Mouse (Mus musculus): ENCODE measurements at regions not wholly inside any gene's neighbourhood (a gene's known extent, or its start where the extent isn't known, plus 50 kb on each side); places are given as distances from the start of the nearest gene placed in this dataset.
"Not testable (repeated sequence)": the region's sequence is repeated elsewhere in the genome, so short reads cannot be mapped to it uniquely, and the experiment has no call there.

DNA sequence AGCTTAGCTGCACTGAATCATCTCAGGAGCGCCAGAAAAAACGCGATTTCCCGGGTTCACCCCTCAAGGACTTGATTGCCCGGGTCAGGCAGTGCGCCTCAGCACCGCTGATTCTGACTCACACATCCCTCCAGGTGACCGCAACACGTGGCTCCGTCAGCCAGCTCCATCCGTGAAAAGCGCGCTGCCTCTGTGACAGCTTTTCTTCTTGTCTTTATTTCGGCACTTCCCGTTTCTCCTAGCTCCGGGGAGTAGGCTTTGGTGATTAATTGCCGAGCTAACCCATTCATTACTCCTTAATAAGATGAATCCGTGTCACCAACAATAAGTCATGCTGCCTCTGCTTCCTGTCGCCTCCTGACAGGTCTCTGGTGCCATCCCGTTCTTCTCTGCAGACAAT is 108.6 kb downstream of the Katnal1 start:
- DNase-seq (ENCODE audit: low spot score in 2 of 2), result no peak

- DNase-seq (ENCODE audit: low spot score in 2 of 2), result no peak
Measured at GRCm38 (mm10) chr5:148819423-148819822, 109.7 kb downstream of the Katnal1 start.

DNA sequence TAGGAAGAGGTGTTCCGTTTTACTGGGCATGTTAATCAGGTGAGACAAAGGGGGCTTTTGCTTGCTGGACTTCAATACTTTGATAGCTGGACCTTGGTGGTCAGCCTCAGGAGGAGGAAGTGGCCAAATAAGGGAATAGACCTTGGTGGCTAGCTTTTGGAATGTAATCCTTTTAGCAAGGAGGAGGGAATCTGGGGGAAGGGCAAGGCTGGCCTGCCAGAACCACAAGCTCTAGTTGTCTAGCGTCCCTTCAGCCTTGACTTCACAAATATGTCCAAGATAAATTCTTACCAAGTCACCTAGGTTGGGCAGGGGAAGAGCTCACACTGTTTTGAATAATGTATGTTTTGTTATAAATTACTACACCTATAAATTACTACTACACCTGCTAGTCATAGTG is 110.4 kb downstream of the Katnal1 start:
- no peak for DNase-seq (ENCODE audit: low spot score in 2 of 2)

GRCm38 (mm10) chr5:148812840-148813239 is 116.3 kb downstream of the Katnal1 start:
- no peak for DNase-seq (ENCODE audit: low spot score in 2 of 2)

DNA sequence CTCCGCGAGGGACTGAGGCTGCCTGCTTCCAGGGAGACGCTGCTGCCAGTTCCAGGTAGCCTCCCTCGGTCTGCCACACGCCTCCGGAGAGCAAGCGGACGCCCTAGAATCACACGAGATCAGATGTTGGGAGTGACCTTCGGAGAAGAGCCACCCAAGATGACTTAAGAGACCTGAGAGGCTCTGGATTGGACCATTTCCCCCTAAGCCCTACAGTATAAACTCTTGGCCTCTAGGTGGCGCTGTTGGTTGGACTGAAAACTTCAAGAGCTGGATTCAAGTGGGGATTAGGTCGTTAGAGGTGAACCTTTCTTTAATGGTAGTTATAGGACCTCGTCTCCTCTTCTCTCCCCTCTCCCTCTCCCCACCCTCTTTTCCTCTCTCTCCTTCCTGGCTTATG is 117.1 kb downstream of the Katnal1 start:
- DNase-seq (ENCODE audit: low spot score in 2 of 2), result peak in 1 of 2 experiments; percentile 34

GRCm38 (mm10) chr5:148809485-148809884 is 119.6 kb downstream of the Katnal1 start:
- DNase-seq (ENCODE audit: low spot score in 2 of 2), result no peak

DNA sequence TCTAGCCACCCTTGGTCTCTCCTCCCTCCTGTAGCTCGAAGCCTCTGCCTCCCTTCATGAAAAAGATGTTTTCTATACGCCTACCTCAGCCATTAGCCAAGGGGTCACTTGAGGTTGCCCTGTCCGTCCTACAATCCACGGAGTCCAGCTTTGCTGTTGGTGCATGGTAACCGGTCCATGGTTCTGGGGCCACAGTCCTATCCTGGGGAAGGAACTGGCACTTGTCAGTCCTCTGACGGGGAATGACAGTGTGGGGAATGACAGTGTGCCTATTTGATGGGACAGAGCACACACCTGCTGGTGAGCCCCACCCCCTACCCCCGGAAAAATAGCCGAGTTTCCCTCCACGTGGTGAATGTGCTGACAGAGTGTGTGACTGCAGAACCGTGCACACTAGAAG is 120.1 kb downstream of the Katnal1 start:
- no peak for DNase-seq (ENCODE audit: low spot score in 2 of 2)

DNA sequence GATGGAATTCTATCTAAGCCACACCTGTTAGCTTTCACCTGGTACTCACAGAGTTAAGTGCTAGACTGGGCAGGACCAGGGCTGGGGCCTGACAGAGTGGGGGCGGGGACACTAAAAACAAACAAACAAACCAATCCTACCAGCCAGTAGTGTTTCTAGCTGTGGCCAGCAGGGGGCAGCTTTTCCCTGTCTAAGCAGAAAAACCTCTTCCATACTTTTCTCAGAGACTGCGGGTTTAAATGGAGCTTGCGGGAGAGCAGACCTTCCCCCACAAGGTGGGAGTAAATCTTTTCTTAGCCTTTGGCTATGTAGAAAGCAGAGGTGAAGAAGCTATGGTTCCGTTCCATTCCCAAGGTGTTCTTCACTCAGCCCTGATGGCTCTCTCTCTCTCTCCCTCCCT is 120.7 kb downstream of the Katnal1 start:
- DNase-seq (ENCODE audit: low spot score in 2 of 2), result peak; percentile 21 to 45

DNA sequence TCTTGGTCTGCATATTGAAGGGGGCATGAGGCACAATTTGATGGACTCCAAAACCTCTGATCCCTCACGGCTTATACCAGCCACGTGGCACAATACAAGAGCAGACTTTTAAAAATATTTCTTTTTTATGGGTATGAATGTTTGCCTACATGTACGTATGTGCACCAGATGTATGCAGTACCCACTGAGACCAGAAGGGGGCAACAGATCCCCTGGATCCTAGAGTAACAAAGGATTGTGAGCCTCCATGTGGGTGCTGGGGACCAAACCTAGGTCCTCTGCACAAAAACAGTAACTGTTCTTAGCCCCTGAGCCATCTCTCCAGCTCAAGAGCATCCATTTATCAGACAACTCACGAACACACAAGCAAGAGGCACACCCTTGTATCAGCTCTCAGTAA is 121.5 kb downstream of the Katnal1 start:
- no peak for DNase-seq (ENCODE audit: low spot score in 2 of 2)

DNA sequence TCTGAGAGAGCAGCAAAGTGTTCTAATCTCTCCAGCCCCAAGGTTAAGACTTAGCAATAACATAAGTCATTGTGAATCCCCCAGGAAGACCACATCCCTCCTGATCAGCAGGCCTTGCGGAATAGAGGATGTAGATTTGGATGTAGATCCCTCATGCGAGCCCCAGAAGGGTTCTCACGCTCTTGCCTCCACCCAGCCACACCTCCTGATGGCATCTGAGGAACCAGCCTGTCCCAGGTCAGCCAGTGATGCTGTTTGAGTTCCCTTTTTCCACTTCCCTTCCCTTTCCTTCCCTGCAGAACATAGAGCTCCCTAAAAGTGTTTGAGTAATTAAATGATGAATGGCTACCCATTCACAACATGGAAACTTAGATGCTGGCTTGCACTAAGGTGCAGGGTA is 124.1 kb downstream of the Katnal1 start:
- DNase-seq (ENCODE audit: low spot score in 2 of 2), result no peak

GRCm38 (mm10) chr5:148803772-148804171 is 125.3 kb downstream of the Katnal1 start:
- DNase-seq (ENCODE audit: low spot score in 2 of 2), result no peak

DNA sequence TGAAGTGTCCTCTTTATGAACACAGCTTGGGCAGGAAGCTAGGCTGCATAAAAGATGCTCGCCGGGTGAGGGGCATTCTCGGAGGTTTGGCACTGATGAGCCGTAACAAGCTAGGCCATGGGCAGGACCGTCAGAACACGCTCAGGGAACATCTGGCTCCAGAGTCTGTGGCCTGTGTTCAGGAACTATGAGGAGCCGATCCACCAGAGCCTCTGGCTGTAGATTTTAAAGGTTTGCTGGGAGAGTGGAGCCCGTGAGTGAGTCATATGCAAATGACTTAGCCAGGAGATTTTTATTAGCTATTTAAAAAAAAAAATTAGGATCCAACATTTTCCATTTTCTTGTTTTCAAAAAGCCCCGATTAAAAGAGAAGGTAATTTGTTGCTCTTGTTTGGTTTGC is 126.4 kb downstream of the Katnal1 start:
- no peak for DNase-seq (ENCODE audit: low spot score in 2 of 2)

GRCm38 (mm10) chr5:148798541-148798940 is 130.6 kb downstream of the Katnal1 start:
- no peak for DNase-seq (ENCODE audit: low spot score in 2 of 2)

GRCm38 (mm10) chr5:148796072-148796471 is 133.0 kb downstream of the Katnal1 start:
- no peak for DNase-seq (ENCODE audit: low spot score in 2 of 2)

DNA sequence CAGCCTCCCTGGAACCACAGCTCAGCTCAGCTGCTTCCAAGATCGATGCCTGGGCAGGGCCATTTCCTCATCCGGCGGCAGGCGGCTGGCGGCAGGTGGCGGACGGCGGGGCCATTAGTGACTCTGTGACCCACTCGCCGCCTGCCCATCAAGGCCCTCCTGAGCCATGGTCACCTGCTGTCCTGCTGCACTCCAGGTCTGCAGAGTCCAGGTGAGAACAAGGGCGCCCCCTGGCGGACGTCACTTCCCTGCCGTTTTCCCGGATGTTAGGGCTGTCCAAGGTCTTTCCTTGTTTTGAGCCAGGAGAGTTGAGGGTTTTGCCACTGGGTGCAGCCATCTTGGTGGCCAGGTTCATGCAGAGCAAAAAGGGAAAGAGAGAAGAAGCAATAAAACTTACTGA is 134.7 kb downstream of the Katnal1 start:
- peak in 1 of 2 experiments; percentile 60 for DNase-seq (ENCODE audit: low spot score in 2 of 2)

- peak; percentile 28 to 97 for DNase-seq (ENCODE audit: low spot score in 2 of 2)
Measured at GRCm38 (mm10) chr5:148792736-148793440, 136.2 kb downstream of the Katnal1 start.

- DNase-seq (ENCODE audit: low spot score in 2 of 2), result no peak
Measured at GRCm38 (mm10) chr5:148791651-148792050, 137.5 kb downstream of the Katnal1 start.

- DNase-seq (ENCODE audit: low spot score in 2 of 2), result not testable (repeated sequence)
Measured at GRCm38 (mm10) chr5:148790343-148790742, 138.8 kb downstream of the Katnal1 start.

DNA sequence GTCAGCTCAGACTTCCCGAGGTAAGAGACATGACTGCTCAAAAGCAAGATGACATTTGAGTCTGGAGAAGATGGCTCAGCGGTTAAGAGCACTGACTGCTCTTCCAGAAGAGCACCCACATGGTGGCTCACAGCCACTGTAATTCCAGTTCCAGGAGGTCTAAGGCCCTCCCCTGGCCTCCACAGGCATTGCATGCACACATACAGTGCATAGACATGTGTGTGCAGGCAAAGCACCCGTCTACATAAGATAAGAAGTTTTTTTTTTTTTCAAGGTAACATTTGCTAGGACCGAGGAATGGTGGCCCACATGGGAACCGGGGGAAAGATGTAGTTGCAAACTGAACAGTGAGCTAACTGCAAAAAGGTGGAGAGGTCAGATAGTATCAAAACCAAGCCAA is 139.3 kb downstream of the Katnal1 start:
- DNase-seq (ENCODE audit: low spot score in 2 of 2), result no peak

DNA sequence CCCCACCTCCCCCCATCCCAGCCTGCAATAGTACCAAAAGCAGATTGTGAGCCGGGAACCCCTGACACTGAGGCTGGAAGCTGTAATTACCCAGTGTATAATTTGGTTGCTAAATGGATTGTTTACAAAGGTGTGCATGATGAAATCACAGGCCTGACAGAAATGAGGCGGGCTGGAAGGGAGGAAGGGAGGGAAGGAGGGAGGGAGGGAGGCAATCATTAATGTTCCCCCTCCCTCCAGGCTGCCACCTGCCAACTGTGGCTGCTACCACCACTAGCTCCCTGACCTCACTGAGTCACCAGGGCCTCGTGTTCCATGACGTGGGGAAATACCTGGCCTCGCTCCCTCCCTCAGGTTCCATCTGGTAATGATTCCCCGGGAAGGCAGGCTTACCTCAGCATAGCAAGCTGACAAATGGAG is 140.0 kb downstream of the Katnal1 start:
- no peak for DNase-seq (ENCODE audit: low spot score in 2 of 2)

GRCm38 (mm10) chr5:148788690-148789089 is 140.4 kb downstream of the Katnal1 start:
- no peak for DNase-seq (ENCODE audit: low spot score in 2 of 2)

- no peak for DNase-seq (ENCODE audit: low spot score in 2 of 2)
Measured at GRCm38 (mm10) chr5:148787270-148787669, 141.8 kb downstream of the Katnal1 start.

GRCm38 (mm10) chr5:148781076-148781475 is 148.0 kb downstream of the Katnal1 start:
- DNase-seq (ENCODE audit: low spot score in 2 of 2), result not testable (repeated sequence)
